Mouse (Mus musculus): ENCODE results near the gene Rbbp5. TPM values are rescaled to one million over a fixed set of nuclear protein-coding genes. Genes with fewer than 3 reads are reported as not detected.

The Rbbp5 gene
- polyA plus RNA-seq, 1 experiment: 3.3 TPM

GRCm38 (mm10) chr1:132530631-132531191 lies 53.5 kb downstream of the Rbbp5 start:
- Histone ChIP-seq H3K4me3 (replicated peaks) (no peak overlapping the region), H3K27me3 (replicated peaks) (peaks cover 87% of the 10 kb centered on the region), H3K36me3 (replicated peaks; ENCODE audit: low read length) (no peaks in the 10 kb centered on the region), H3K4me1 (no peaks in the 10 kb centered on the region; the same call in 1 of the 2 replicates), H3K9me3 (no peaks in the 10 kb centered on the region)
- no peak for TF ChIP-seq GATA1 (IDR thresholded peaks at IDR 0.05; ENCODE audit: borderline replicate concordance, low read length)
- TF ChIP-seq FLI1 (IDR thresholded peaks at IDR 0.05; ENCODE audit: low read length): no peak

- no peaks in the 10 kb centered on the region for H3K36me3 ChIP-seq (replicated peaks; ENCODE audit: low read length)
- no peaks in the 10 kb centered on the region; the same call in 1 of the 2 replicates for H3K4me1 ChIP-seq
- H3K27me3 ChIP-seq (replicated peaks): peaks cover 90% of the 10 kb centered on the region
- TF ChIP-seq GATA1 (IDR thresholded peaks at IDR 0.05; ENCODE audit: borderline replicate concordance, low read length) (no peak), FLI1 (IDR thresholded peaks at IDR 0.05; ENCODE audit: low read length) (no peak)
- no peaks in the 10 kb centered on the region for H3K9me3 ChIP-seq
- H3K4me3 ChIP-seq (replicated peaks): no peak overlapping the region
Observed at GRCm38 (mm10) chr1:132532521-132532920, 55.4 kb downstream of the Rbbp5 start.

GRCm38 (mm10) chr1:132533840-132534239 lies 56.7 kb downstream of the Rbbp5 start:
- no peaks in the 10 kb centered on the region for H3K36me3 ChIP-seq (replicated peaks; ENCODE audit: low read length)
- TF ChIP-seq GATA1 (IDR thresholded peaks at IDR 0.05; ENCODE audit: borderline replicate concordance, low read length): no peak
- no peak for TF ChIP-seq FLI1 (IDR thresholded peaks at IDR 0.05; ENCODE audit: low read length)
- H3K4me3 ChIP-seq (replicated peaks): no peak overlapping the region
- no peaks in the 10 kb centered on the region for H3K9me3 ChIP-seq
- H3K27me3 ChIP-seq (replicated peaks): peaks cover 91% of the 10 kb centered on the region
- H3K4me1 ChIP-seq: no peaks in the 10 kb centered on the region; the same call in 1 of the 2 replicates

GRCm38 (mm10) chr1:132535541-132535940 lies 58.4 kb downstream of the Rbbp5 start:
- no peaks in the 10 kb centered on the region; the same call in 1 of the 2 replicates for H3K4me1 ChIP-seq
- no peak overlapping the region for H3K4me3 ChIP-seq (replicated peaks)
- no peaks in the 10 kb centered on the region for H3K9me3 ChIP-seq
- TF ChIP-seq GATA1 (IDR thresholded peaks at IDR 0.05; ENCODE audit: borderline replicate concordance, low read length) (no peak), FLI1 (IDR thresholded peaks at IDR 0.05; ENCODE audit: low read length) (no peak)
- no peaks in the 10 kb centered on the region for H3K36me3 ChIP-seq (replicated peaks; ENCODE audit: low read length)
- peaks cover 94% of the 10 kb centered on the region for H3K27me3 ChIP-seq (replicated peaks)

- no peaks in the 10 kb centered on the region for H3K9me3 ChIP-seq
- no peaks in the 10 kb centered on the region for H3K36me3 ChIP-seq (replicated peaks; ENCODE audit: low read length)
- H3K4me1 ChIP-seq: peaks cover 8% of the 10 kb centered on the region; the same call in 1 of the 2 replicates
- TF ChIP-seq GATA1 (IDR thresholded peaks at IDR 0.05; ENCODE audit: borderline replicate concordance, low read length) (no peak), FLI1 (IDR thresholded peaks at IDR 0.05; ENCODE audit: low read length) (no peak)
- no peak overlapping the region for H3K4me3 ChIP-seq (replicated peaks)
- H3K27me3 ChIP-seq (replicated peaks): peaks cover 94% of the 10 kb centered on the region
Observed at GRCm38 (mm10) chr1:132536416-132536815, 59.3 kb downstream of the Rbbp5 start.

DNA sequence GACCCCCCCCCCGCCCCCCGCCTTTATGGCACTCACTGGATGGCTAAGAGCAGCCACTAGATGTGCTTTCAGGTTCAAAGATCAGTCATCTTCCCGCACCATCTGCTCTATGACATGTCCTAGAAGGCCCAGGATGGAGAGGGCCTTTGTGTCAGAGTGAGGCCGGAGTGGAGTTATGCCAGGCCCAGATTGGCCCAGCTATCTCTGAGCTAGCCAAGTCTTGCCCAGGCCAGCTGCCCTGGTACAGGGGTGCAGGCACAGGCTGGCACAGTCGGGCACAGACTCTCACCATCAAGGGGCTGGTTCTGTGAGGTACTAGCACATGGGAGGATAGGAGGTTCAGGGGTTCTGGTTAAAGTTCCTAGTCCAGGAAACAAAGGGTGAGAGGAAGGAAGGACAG lies 60.6 kb downstream of the Rbbp5 start:
- H3K4me1 ChIP-seq: peaks cover 9% of the 10 kb centered on the region; the same call in 1 of the 2 replicates
- H3K27me3 ChIP-seq (replicated peaks): peaks cover 95% of the 10 kb centered on the region
- H3K9me3 ChIP-seq: no peaks in the 10 kb centered on the region

DNA sequence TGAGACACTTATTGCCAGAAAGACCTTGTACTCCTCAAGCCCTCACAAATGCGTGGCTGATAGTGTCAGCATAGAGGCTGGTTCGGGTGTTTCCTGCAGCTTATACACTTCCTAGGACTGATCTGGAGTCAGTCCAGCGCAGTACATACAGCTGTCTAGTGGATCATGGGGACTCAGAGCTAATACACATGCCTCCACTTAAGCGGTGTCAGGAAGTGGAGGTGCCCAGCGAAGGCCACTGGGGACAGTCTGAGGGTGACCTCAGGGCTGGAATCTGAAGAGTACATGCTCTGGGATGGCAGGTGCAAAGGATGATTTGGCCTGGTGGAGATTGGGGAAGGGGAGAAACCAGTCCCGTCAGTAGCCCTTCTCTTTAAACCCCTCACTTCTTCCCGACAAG lies 63.5 kb downstream of the Rbbp5 start:
- no peaks in the 10 kb centered on the region for H3K9me3 ChIP-seq
- H3K4me3 ChIP-seq (replicated peaks): no peak overlapping the region
- H3K27me3 ChIP-seq (replicated peaks): peaks cover 93% of the 10 kb centered on the region
- no peaks in the 10 kb centered on the region for H3K36me3 ChIP-seq (replicated peaks; ENCODE audit: low read length)
- H3K4me1 ChIP-seq: peaks cover 9% of the 10 kb centered on the region; the same call in 1 of the 2 replicates
- TF ChIP-seq FLI1 (IDR thresholded peaks at IDR 0.05; ENCODE audit: low read length): no peak
- no peak for TF ChIP-seq GATA1 (IDR thresholded peaks at IDR 0.05; ENCODE audit: borderline replicate concordance, low read length)

More for the DNA sequence above, 60.6 kb downstream of the Rbbp5 start:
- TF ChIP-seq GATA1 (IDR thresholded peaks at IDR 0.05; ENCODE audit: borderline replicate concordance, low read length): no peak
- no peak for TF ChIP-seq FLI1 (IDR thresholded peaks at IDR 0.05; ENCODE audit: low read length)
- Histone ChIP-seq H3K36me3 (replicated peaks; ENCODE audit: low read length) (no peaks in the 10 kb centered on the region), H3K4me3 (replicated peaks) (no peak overlapping the region)

GRCm38 (mm10) chr1:132541171-132541823 lies 64.1 kb downstream of the Rbbp5 start:
- H3K4me1 ChIP-seq: peaks cover 9% of the 10 kb centered on the region; the same call in 1 of the 2 replicates
- TF ChIP-seq FLI1 (IDR thresholded peaks at IDR 0.05; ENCODE audit: low read length) (no peak), GATA1 (IDR thresholded peaks at IDR 0.05; ENCODE audit: borderline replicate concordance, low read length) (no peak)
- H3K9me3 ChIP-seq: no peaks in the 10 kb centered on the region
- H3K27me3 ChIP-seq (replicated peaks): peaks cover 95% of the 10 kb centered on the region
- H3K4me3 ChIP-seq (replicated peaks): no peak overlapping the region
- no peaks in the 10 kb centered on the region for H3K36me3 ChIP-seq (replicated peaks; ENCODE audit: low read length)

- Histone ChIP-seq H3K4me1 (peaks cover 9% of the 10 kb centered on the region; the same call in 1 of the 2 replicates), H3K27me3 (replicated peaks) (peaks cover 89% of the 10 kb centered on the region), H3K4me3 (replicated peaks) (no peak overlapping the region), H3K9me3 (no peaks in the 10 kb centered on the region), H3K36me3 (replicated peaks; ENCODE audit: low read length) (no peaks in the 10 kb centered on the region)
- no peak for TF ChIP-seq FLI1 (IDR thresholded peaks at IDR 0.05; ENCODE audit: low read length)
- TF ChIP-seq GATA1 (IDR thresholded peaks at IDR 0.05; ENCODE audit: borderline replicate concordance, low read length): no peak
Observed at GRCm38 (mm10) chr1:132541824-132542599, 64.8 kb downstream of the Rbbp5 start.
